Mouse (Mus musculus) ES-Bruce4 (cell line): ENCODE measurements around the gene Nfkbia. TPM values are rescaled to one million over a fixed set of nuclear protein-coding genes. Genes with fewer than 3 reads are reported as not detected.
A peak's percentile ranks its signal among the peaks of the same experiment; 100 is the strongest.

Experiments
- H3K27ac ChIP-seq: 2 replicates; pipeline ENCODE4 v1.5.1; 2012; ENCODE audit warnings: low read length, inconsistent platforms; ENCODE audit not compliant: insufficient read depth
- H3K27me3 ChIP-seq: 2 replicates; pipeline ENCODE4 v1.6.1; 2012; ENCODE audit warnings: mild to moderate bottlenecking, low read length, inconsistent platforms; ENCODE audit not compliant: control insufficient read depth, poor library complexity, insufficient read depth, severe bottlenecking
- H3K36me3 ChIP-seq: 2 replicates; pipeline ENCODE4 v1.6.1; 2012; ENCODE audit warnings: inconsistent platforms, mild to moderate bottlenecking, low read length, moderate library complexity; ENCODE audit not compliant: control insufficient read depth, poor library complexity, insufficient read depth, severe bottlenecking
- H3K4me1 ChIP-seq: one replicate; pipeline ENCODE4 v1.8.1; 2011; ENCODE audit warnings: low read length; ENCODE audit not compliant: control insufficient read depth, insufficient read depth
- H3K4me3 ChIP-seq: 2 replicates; pipeline ENCODE4 v1.5.1; 2011; ENCODE audit warnings: low read depth, mild to moderate bottlenecking, low read length
- H3K9ac ChIP-seq: 2 replicates; pipeline ENCODE4 v1.6.1; 2012; ENCODE audit warnings: low read depth, mild to moderate bottlenecking, inconsistent platforms; ENCODE audit not compliant: poor library complexity, severe bottlenecking
- H3K9me3 ChIP-seq: replicated peaks from 2 replicates; pipeline ENCODE4 v1.6.1; 2012; ENCODE audit warnings: mild to moderate bottlenecking, low read length, inconsistent platforms; ENCODE audit not compliant: control insufficient read depth, poor library complexity, insufficient read depth, severe bottlenecking
- CTCF ChIP-seq: IDR thresholded peaks from one replicate; pipeline ENCODE4 v1.8.1; 2011; ENCODE audit warnings: low read depth, low read length
- EP300 ChIP-seq: IDR thresholded peaks from 2 replicates; pipeline ENCODE4 v1.6.1; 2011; ENCODE audit warnings: low read depth, low read length; ENCODE audit not compliant: insufficient read depth
- POLR2A ChIP-seq: IDR thresholded peaks from one replicate; pipeline ENCODE4 v1.8.1; 2011; ENCODE audit warnings: low read length; ENCODE audit not compliant: insufficient read depth
- polyA plus RNA-seq: library from polyadenylated mRNA; stranded (reverse); fragments of >200 nt; gene quantifications from 2 replicates; pipeline ENCODE4 v1.2.4, GENCODE M21; 2011; ENCODE audit warnings: low read depth; ENCODE audit not compliant: missing spikeins, insufficient read depth, insufficient read length

Nfkbia gene
- polyA plus RNA-seq, 1 experiment: 40.9 TPM

DNA sequence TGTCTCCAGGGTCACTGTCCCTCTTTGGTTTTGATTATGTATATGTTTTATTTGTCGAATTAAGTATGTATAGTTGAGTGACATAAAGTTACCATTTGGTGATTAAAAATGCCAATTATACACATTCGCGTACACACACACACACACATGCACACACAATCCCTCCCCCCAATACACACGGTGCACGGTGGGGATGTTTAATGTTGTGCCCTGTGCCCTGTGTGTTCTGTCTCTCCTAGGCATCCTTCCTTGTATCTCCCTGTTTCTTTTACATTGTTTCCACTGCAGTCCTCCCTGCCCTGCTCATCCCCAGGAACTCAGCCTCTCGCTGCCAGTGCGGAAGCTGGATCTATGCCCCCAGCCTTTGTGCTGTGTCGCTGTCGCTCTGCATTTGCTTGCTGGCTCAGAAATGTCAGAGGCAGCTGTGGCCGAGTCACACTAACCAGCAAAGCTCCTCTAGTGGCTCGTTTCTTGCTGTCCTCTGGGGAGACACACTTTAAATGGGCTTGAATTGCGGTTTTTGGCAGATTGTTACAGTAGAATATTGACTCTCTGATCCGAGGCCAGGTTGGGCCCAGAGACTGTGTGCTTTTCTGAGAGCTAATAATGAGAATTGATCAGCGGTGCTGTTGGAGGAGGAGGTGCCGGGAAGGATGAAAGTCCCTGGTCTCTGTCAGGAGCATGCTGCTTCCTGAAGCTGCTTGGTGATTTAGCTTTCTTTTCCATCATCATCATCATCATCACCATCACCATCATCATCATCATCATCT lies 34.7 kb upstream of the Nfkbia start:
- H3K4me1 ChIP-seq: no peaks in the 10 kb centered on the region
- H3K4me3 ChIP-seq: no peak overlapping the region
- TF ChIP-seq POLR2A: no peak
- TF ChIP-seq EP300: no peak
- no peak for TF ChIP-seq CTCF
- no peaks in the 10 kb centered on the region for H3K36me3 ChIP-seq
- no peaks in the 10 kb centered on the region for H3K9me3 ChIP-seq
- H3K27me3 ChIP-seq: no peaks in the 10 kb centered on the region
- no peak overlapping the region for H3K9ac ChIP-seq
- H3K27ac ChIP-seq: no peak overlapping the region

DNA sequence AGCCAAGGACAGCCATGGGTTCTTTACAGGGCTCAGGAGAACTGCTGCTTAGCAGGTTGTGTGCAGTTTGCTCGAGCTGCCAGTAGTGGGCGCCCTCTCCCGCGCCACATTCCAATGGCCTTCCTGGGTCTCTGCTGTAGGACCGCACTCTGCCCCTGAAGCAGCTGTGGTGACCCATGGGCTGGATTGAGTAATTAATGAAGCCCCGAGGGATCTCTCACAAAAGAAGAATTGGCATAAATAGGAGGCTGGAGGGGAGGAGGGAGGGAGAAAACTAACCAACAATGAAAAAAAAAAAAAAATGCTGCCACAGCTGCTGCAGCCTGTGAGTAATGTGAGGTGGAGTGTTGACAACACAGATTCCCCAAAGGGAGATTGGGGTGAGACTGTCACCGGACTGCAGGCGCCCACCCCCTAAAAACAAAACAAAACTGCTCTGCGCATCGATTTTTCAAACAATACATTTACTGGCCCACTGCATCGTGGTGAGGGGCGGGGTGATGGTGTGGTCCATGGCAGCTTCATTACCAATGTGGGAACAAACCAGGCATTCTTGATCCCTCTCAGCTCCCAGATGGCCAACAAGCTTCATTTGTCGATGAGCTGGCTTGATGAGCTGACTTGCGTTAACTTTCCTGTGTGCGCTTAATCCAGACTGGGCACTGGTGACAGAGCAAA lies 25.8 kb upstream of the Nfkbia start:
- Histone ChIP-seq H3K4me3 (no peak overlapping the region), H3K36me3 (no peaks in the 10 kb centered on the region), H3K27me3 (no peaks in the 10 kb centered on the region), H3K9ac (no peak overlapping the region), H3K4me1 (no peaks in the 10 kb centered on the region), H3K9me3 (no peaks in the 10 kb centered on the region), H3K27ac (no peak overlapping the region)
- peak; percentile 97 for TF ChIP-seq CTCF
- no peak for TF ChIP-seq POLR2A

DNA sequence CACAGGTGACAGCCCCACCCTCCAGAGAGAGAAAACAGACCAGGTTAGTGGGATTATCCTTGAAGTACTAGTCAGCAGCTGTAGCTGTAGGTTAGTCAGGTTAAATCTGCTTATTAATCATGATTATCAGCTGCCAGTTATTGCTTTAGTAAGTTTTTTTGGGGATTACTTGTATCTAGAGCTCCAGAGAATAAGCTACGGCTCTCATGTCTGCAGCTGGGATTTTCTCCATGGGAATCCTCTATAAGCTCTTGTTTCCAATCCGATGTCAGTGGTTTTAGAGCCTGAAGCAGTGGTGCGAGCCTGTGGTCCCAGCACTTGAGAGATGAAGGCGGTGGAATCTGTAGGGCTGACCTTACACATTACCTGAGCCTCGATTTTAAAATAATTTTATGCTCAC lies 16.4 kb upstream of the Nfkbia start:
- H3K4me3 ChIP-seq: no peak overlapping the region
- TF ChIP-seq POLR2A: no peak
- TF ChIP-seq CTCF: no peak
- TF ChIP-seq EP300: no peak
- H3K27ac ChIP-seq: no peak overlapping the region; the same call in 1 of the 2 replicates
- H3K4me1 ChIP-seq: peaks cover 6% of the 10 kb centered on the region
- no peaks in the 10 kb centered on the region for H3K27me3 ChIP-seq
- H3K9me3 ChIP-seq: no peaks in the 10 kb centered on the region
- no peak overlapping the region for H3K9ac ChIP-seq
- no peaks in the 10 kb centered on the region for H3K36me3 ChIP-seq

DNA sequence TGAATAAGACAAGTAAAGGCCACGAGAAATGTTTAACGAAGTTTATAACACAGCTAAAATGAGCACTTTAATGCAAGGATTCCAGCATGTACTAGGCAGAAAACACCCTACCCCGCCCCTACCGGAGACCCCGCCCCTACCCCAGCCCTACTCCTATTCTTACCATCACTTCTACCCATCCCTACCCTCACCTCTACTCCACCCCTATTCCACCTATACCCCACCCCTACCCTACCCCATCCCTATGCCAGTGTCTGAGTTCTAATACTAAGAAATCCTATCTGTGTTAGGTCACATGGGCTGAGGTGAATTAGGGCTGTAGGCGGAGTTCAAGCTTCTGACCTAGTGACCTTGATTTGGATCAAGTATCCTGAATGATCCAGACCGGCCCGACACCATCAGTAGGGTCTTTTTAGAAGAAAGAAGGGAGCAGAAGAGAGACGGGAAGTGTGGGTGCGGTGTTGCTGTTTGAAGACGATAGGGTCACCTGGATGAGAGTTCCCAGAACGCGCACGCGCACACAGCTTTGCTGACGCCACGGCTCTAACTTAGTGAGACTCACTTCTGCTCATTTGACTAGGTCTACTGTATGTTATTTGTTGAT lies 15.0 kb upstream of the Nfkbia start:
- TF ChIP-seq CTCF: no peak
- TF ChIP-seq POLR2A: no peak
- 0 out of 2 replicates have a peak, but pooled peaks have one; percentile 7 for TF ChIP-seq EP300
- peak overlapping the region; percentile 55 for H3K4me3 ChIP-seq

DNA sequence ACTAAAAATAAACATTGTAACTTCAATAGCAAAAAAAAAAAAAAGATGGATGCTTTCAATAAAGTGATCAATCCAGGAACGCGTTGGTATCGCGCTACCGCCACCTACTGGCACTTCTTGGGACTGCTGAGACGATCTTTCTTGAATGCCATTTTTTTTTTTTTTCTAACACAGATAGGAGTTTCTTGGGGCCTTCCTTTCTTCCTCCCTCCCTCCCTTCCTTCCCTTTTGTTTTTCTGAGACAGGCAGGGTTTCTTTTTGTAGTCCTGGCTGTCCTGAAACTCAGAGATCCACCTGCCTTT lies 13.5 kb upstream of the Nfkbia start:
- peaks cover 11% of the 10 kb centered on the region for H3K4me1 ChIP-seq
- H3K36me3 ChIP-seq: no peaks in the 10 kb centered on the region
- peak overlapping the region; percentile 80 for H3K27ac ChIP-seq
- TF ChIP-seq EP300: 0 out of 2 replicates have a peak, but pooled peaks have one; percentile 13
- no peak for TF ChIP-seq POLR2A
- TF ChIP-seq CTCF: peak; percentile 76
- no peaks in the 10 kb centered on the region for H3K9me3 ChIP-seq
- no peak overlapping the region for H3K9ac ChIP-seq
- H3K4me3 ChIP-seq: no peak overlapping the region
- no peaks in the 10 kb centered on the region for H3K27me3 ChIP-seq

More for the DNA sequence above, 15.0 kb upstream of the Nfkbia start:
- Histone ChIP-seq H3K4me1 (peaks cover 11% of the 10 kb centered on the region), H3K9me3 (no peaks in the 10 kb centered on the region), H3K9ac (0 out of 2 replicates have a peak overlapping the region, but pooled peaks have one; percentile 49), H3K27me3 (no peaks in the 10 kb centered on the region), H3K27ac (peak overlapping the region; percentile 96), H3K36me3 (no peaks in the 10 kb centered on the region)
